Mouse (Mus musculus) lung, postnatal 10 days (tissue): ENCODE results near the gene Ntsr1.
A peak's percentile ranks its signal among the peaks of the same experiment; 100 is the strongest.

ENCODE experiments used
- DNase-seq: peaks from one replicate; pipeline ENCODE4 v3.0.0; 2021

Ntsr1 gene

DNA sequence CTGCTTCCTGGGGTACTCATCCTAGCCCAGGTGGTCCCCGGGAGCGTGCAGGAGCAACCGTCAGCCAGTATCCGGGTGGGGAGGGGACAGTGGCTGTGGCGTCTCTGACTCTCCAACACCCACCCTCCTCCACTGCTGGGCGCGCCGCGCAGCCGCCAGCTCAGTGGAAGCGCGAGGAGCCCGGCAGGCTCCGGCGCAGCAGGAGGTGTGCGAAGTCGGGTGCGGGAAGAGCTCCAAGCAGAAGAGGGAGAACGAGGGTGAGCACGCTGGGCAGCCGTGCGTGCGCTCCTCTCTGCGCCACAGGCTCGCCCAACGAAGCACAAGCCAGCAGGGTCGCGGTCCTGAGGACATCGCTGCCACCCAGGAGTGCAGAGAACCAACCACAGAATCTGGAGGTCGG lies at the start of gene Ntsr1:
Ntsr1 (plus strand) TSS at position 236 of the 400 bp plus-strand sequence.
- DNase-seq, result no peak

- no peak for DNase-seq
Measured at GRCm38 (mm10) chr2:180450529-180450928, 49.2 kb upstream of the Ntsr1 start.

DNA sequence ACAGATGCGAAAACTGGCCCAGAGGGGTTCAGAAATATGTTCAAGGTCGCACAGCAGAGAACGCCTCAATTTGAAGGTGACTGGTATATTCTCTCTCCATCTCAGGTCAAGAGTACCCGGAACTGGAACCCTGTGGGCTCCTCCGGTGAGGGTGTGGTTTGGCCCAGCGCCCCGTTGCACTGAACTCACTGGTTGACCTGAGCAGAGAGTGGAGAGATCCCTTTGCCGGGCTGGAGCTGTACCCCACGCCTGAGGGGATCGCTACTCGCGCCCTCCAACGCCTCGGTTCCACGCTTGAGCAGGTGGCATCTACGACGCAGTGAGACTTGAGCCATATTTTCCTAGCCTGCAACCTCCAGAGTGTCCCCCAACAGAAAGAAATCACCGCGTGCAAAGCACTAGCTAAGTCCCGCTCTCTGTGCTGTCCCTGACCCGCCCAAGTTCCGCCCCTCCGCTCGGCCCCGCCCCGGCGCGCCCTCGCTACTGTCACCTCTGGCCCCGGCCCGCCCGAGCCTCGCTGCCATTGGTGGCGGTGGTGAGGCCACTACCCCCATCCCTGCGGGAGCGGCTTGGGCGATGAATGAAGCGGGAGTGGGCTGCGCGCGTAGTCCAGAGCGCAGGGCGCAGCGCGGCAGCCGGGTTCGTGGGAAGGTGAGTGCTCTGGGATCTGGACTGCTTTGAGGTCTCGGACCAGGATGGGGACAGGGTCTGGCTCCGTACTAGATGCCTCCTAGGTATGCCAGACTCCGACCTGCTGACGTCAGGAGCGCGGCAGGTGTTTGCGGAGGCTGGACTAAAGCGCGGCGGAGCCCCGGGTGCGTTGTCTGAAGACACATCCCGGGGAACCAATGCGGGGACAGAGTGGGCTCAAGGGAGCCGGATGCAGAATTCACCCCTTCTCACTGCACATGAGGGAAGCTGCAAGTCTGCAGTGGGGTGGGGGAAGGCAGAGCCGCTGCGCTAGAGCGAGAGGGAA lies 43.8 kb upstream of the Ntsr1 start, which contains the start of gene Slco4a1:
Slco4a1 (plus strand) TSS at position 523 of the 976 bp plus-strand sequence.
- DNase-seq, result peak; percentile 90

DNA sequence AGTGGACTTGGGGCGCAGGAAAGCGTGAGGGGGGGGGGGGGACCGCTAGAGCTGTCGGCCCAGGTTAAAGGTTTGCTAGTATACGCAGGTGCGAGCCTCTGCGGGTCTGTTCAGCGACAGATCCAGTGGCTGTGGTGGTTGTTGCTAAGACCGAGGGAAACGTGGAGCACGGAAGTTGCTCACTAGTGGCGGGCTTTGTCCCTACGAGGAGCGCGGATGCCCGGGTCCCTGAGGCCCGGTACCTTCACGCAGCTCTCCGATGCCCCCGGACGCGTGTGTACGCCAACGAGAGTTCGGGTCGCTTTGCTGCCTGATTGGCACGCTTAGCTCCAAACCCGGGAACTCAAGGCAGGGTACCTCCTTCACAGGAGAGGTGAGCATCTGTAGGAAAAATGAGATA lies 43.1 kb upstream of the Ntsr1 start:
- DNase-seq, result no peak

DNA sequence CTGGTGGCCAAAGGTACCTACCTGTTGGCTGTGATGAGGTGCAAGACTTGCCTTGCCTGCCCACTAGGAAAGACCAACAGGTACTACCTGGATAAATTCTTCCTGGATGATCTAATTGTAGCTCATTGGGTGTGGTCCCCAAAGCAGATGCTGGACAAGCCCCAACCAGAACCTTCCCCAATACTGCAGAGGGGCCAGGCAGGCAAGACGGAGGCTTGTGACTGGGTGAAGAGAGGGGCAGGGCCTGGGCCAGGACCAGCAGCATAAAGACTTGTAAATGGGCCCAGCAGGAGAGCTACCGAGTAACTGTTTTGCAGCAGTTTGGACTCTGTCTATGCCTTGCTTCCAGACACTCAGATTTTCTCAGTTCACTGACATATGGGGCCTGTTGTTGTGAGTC lies 42.1 kb upstream of the Ntsr1 start:
- no peak for DNase-seq

DNA sequence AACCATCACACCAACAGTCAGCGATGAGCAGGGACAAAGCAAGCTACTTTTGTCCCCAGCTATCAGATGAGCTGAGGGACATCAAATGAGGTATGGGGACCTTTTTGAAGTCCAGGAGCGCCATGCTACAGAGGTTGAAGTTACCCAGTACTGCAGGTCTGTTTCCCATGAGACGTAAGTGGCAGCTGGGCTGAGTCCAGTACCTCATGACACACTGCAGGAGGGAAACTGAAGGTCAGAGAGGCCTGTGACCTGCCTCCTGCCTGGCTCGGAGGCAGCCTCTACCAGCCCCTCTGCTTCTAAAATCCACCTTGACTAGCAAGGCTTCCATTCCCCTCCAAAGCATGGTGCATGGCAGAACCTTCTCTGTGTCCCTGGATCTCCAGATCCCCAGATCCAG lies 40.3 kb upstream of the Ntsr1 start:
- no peak for DNase-seq

DNA sequence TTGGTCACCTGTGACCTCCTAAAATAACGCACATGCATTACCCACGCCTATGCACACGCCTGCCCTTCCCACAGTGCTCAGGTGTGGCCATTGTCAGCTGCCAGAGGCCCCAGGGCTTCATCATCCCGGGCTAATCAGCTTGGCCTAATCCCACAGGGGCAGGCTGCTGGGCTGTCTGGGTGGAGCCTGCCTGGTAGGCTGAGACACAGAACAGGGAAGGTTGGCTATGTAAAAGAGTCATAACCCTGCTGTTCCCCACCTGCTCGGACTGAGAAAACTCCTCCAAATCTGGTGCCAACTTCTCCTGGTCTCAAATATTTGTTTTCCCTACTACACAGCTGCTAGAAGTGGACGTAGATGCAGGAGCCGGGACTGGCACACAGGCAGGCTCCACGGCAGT lies 39.0 kb upstream of the Ntsr1 start:
- DNase-seq, result no peak

- DNase-seq, result no peak
Measured at GRCm38 (mm10) chr2:180462593-180462992, 37.2 kb upstream of the Ntsr1 start.

DNA sequence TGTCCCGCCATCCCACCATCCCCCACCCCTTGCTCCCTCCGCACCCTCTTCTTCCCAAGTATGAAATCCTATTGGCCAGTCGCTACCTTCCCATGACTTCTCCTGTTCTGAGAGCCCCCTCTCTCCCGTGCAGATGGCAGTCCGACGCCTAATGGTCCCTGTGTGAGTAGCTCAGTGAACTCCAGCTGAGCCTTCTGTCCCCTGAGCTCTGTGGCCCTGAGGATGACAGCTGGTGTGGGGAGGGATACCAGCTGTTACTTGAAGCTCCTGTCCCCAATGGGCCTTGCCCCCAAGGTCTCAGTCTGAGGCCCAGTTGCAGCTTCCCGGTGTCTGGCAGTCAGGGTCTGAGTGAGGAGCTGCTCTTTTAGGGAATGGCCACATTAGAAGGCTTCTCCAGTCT lies 33.3 kb upstream of the Ntsr1 start:
- DNase-seq, result peak; percentile 43

DNA sequence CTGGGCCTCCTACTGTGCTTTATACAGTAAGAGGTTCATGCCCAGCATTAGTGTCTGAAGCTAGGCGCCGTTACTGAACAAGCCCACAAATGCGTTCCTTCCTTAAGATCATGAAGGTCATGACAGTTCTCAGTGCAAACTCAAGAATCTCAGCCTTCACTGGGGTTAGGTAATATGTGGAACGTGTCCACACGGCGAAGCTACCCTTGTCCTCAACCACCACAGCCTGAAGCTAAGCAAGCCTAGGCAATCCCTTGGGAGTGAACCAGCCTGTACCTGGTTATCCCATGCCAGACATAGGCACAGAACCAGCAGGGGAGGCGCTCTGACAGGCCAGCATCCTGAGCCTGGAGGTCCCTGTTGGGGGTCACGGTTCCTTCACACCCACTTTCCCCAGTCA lies 30.9 kb upstream of the Ntsr1 start:
- no peak for DNase-seq

DNA sequence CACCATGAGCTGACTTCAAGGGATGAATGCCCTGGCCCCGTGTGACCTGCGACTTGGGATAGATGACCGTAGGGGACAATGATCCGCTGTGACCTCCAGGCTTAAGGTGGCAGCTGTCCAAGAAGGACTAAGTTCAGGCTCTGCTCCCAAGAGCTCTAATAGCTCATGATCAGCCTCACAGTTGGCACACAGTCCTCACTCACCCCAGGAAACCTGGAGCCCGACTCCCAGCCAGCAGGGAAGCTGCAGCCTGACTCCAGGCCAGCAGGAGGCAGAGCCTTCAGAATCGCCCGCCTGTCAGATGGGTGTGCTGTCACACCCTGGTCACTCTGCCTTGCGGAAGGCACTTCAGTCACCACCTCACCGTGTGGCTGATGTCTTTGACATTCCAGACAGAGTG lies 30.0 kb upstream of the Ntsr1 start:
- DNase-seq, result peak; percentile 7

DNA sequence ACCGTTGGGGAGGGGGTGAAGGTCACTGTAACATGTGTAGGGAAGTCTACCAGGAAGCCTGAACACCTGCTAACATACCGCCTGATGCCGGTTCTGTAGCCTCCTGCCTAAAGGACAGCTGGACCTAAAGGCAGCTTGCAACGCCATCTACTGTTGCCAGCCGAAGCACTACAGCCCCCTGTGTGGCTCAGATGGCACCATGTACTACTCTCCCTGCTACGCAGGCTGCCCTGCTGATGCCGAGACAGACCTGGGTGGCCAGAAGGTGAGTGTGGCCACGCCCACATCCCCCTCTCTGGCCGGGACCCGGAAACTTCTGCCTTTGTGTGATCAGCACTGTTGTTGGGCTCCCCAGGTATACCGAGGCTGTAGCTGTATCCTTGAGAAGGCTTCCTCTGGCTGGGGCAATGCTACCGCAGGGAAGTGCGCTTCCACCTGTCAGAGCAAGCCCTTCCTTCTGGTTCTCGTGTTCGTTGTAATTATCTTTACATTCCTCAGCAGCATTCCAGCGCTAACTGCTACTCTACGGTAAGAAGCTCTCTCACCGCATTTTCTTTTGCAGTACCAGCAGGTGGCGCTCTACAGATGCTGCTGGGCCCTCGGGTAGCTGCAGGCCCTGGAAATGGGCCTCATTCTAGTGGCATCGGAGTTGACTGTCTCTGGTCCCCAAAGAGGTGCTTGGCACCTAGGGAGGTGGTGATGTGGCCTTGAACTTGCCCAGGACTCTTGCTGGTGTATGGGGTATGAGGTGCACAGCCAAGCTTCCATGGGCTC lies 27.3 kb upstream of the Ntsr1 start:
- DNase-seq, result peak; percentile 33

GRCm38 (mm10) chr2:180473080-180473440 lies 26.7 kb upstream of the Ntsr1 start:
- peak; percentile 67 for DNase-seq

GRCm38 (mm10) chr2:180474864-180475263 lies 24.9 kb upstream of the Ntsr1 start:
- DNase-seq, result no peak

DNA sequence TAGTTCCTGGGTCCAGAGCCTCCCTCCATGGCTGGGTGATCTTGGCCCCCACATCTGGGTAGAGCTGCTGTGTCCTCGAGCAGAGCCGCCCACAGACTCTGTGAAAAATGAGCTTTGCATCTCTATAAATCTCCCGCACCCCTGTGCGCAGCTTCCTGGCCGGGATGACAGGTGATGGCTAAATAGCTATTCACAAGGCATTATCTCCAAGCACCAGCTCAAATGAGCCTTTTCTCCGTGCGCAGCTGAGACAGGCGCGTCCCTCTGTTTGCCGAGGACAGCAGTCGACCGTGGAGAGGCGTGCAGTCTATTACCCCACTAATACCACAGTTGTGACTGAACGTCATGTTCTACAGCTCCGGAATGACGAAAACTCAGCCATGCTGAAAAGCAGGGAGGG lies 17.5 kb upstream of the Ntsr1 start:
- no peak for DNase-seq

DNA sequence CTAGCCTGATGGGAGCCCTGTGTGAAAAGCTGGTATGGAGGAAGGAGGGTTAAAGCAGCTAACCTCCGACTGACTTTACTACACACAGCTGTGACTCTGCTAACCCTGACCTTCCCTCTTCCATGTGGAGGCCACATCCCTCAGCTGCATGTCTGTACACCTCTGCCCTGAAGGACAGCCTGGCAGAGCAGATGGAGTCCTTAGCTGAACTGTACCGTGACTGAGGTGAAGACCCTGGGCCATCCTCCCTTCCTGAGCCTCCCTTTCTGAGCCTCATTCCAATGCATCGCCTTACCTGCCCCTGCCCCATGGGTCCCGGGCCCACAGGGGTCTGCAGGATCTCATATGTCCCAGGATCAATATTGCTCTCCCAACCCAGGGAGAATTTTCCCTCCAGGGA lies 14.9 kb upstream of the Ntsr1 start:
- DNase-seq, result no peak

- no peak for DNase-seq
Measured at GRCm38 (mm10) chr2:180485306-180485705, 14.5 kb upstream of the Ntsr1 start.

DNA sequence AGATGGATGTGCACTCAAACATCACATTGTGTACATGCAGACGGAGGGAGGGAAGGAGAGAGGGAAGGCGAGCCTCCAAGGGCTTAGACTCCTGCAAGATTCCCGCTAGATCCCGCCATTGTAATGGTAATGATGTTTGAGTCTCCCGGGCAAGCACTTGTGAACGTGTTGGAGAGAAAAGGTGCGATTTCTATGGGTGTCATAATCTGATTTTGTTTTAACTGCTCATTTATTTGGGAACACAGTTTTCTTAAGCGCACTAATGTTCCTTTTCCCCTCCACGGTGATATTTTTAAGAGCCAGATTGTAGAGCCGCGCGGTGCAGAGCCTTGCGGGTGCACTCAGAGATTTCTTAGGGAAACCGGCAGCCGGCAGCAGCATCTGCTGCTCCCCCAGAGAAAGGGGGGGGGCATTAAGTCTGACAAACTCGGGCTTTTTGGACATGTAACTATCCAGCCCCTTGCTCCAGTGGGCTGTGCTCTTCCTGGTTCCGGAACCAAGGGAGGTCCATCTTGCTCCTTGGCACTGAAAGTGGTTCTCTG lies 11.5 kb upstream of the Ntsr1 start:
- DNase-seq, result no peak

- no peak for DNase-seq
Measured at GRCm38 (mm10) chr2:180495906-180496305, 3.9 kb upstream of the Ntsr1 start.

DNA sequence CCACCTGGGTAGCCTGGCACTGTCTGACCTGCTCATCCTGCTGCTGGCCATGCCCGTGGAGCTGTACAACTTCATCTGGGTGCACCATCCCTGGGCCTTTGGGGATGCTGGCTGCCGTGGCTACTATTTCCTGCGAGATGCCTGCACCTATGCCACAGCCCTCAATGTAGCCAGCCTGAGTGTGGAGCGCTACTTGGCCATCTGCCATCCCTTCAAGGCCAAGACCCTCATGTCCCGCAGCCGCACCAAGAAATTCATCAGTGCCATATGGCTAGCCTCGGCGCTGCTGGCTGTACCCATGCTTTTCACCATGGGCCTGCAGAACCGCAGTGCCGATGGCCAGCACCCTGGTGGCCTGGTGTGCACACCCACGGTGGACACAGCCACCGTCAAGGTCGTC lies 950 bp downstream of the Ntsr1 start:
- DNase-seq, result no peak

GRCm38 (mm10) chr2:180501217-180501967 lies 1.6 kb downstream of the Ntsr1 start:
- no peak for DNase-seq

DNA sequence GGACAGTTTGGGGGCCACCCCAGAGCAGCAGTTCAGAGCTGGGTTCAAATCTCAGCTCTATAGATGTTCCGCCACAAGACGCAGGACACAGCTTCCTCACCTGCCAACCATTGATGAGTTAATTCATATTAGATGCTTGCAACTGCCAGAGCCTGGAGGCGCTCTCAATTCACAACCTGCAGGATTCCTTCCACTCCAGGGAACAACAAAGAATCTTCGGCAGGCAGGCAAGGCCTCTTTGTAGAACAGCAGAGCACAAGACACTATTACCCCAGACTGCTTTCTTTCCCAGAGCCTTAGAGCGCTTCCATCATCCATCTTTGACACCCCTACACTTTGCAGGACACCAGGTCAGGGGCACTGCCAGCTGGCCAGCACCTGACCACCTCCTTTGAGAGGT lies 6.5 kb downstream of the Ntsr1 start:
- DNase-seq, result no peak
